Mouse (Mus musculus) erythroblast, embryonic 14.5 days (primary cell): Measurements from ENCODE around the gene Rab31.

Experiments used
- GATA1 ChIP-seq: IDR thresholded peaks from 2 replicates; pipeline ENCODE4 v1.6.1; 2012; ENCODE audit warnings: low read length, inconsistent platforms, mixed read lengths
- TAL1 ChIP-seq: IDR thresholded peaks from 3 replicates; pipeline ENCODE4 v1.6.1; 2012; ENCODE audit warnings: low read length, inconsistent platforms, mixed read lengths

DNA sequence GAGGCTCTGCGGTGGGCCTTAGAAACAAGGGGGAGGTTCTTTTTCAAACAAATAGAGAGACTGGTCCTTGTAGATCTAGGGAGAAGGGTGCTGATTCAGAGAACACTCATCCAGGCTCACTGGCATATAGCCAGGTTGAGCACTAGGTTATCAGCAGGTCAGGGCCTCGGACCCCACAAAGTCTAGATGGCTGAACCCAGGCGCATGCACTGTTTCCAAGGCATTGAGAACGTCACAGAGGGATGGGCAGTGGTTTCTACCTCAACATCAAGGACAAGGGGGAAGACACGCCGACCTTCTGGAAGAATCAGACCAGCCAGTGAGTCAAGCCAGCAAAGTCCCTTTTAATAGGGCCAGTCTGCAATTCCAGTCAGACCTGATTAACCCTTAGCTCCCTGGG is 125.3 kb downstream of the Rab31 start:
- TF ChIP-seq TAL1 (no peak), GATA1 (no peak)
